Mouse (Mus musculus) mesoderm, embryonic 11.5 days (tissue): ENCODE data around the gene Olfr912.

Experiments
- DNase-seq: peaks from one replicate; pipeline ENCODE4 v3.0.0-alpha.2; 2012; ENCODE audit warnings: low read depth, low spot score

Gene Olfr912

DNA sequence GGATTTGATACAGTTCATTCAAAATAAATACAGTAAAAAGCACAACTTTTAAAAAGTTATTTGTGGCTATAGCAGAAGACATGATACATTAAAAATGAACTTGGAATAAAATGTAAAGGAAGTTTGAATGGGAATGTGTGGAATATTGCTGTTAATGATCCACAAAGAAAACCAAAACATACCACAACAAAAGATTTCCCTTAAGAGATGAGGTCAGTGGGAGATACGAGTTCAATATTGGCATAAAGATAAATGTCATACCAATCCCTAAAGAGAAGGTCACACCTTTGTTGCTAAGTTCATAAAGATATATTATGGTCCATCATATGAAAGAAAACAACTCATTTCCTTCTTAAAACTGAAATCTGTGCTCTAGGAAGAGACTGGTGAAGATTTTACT, at the start of gene Olfr912:
TSS of gene Olfr912 (plus strand) at position 301 of the 400 bp plus-strand sequence.
- DNase-seq = no peak

DNA sequence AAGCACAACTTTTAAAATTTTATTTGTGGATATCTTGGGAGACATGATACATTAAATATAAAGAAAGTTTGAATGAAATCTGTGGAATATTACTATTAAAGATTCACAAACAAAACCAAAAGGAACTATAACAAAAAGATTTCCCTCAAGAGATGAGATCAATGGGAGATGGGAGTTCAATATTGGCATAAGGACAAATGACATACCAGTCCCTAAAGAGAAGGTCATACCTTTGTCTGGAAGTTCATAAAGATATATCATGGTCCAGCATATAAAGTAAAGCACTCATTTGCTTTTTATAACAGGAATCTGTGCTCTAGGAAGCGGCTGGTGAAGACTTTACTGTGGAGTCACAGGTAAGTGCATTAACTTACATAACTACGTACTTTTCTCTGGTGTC, 42.4 kb upstream of the Olfr912 start, which contains the start of gene Olfr910:
TSS of gene Olfr910 (plus strand) at position 301 of the 400 bp plus-strand sequence.
- DNase-seq = no peak

DNA sequence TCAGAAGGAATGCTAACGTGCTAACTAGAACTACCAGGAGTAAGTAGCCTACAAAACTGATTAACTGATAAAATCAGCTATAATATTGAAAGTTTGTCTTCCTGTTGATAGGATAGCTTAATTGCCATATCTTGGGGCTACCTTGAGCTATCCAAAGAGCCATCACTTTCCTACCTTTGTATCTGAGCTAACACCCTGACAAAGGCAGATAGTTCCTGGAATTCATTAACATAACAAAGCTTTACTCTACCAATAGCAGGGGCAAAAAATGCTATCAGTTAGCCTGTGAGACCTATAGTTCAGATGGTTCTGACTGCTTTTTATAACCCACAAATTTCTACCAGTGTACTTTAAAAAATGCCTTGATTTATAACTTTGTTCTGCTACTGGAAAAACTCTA, 11.1 kb downstream of the Olfr912 start:
- no peak for DNase-seq

DNA sequence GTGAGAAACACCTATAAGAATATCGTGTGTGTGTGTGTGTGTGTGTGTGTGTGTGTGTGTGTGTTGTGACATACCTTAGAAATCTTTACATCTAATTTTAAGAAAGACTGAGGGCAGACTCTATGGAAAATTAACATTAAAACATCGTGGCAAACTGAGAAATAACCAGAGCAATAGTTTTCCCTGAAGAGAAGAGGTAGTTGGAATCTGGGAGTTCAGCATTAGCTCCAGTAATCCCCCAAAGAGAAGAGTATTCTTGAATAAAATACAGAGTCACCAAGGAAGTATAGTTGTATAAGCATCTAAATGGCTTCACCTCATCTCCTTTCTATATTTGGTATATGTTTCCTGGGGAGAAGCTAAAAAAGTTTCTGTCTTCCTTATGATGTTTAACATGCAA, 12.5 kb downstream of the Olfr912 start, which contains the start of gene Olfr913:
TSS of gene Olfr913 (plus strand) at position 301 of the 400 bp plus-strand sequence.
- no peak for DNase-seq

DNA sequence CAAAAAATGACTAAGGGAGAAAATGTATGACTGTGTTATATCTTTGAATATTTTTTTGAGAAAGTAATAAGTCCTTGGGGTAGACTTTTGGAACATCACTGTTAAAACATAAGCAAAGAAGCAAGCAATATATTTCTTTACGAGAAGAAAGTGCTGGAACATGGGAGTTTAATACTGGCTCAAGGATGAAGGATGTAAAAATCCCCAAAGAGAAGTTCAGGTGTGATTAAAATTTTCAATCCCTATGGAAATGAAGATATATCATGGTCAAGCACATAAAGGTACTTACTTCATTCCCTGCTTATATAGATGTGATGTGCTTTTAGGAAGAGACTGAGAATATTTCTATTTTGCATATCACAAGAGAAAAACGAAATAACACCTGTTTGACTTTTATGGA, 24.8 kb downstream of the Olfr912 start, which contains the start of gene Olfr914:
TSS of gene Olfr914 (plus strand) at position 301 of the 400 bp plus-strand sequence.
- no peak for DNase-seq

DNA sequence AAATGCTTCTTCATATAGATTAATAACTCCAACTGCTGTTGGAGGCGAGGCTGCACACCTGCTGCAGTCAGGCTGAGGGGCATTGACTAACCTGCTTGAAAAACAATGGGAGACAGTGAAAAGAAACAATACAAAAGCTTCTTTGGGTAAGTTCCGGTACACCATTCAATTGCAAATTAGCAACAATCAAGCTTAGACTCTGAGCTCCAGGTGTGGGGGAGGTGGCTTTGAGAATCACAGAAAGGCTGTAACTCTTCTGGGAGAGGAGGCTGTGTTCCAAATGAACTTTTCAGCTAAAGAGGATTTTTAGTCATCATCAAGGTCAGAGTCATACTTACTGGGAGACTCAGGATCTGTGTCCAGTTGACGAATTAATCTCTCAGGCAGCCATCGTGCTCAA, 52.4 kb downstream of the Olfr912 start:
- DNase-seq = no peak
